Mouse (Mus musculus): ENCODE results near the gene Cacna1i.

- TF ChIP-seq POLR2A (IDR thresholded peaks at IDR 0.05; ENCODE audit: insufficient read depth, low read length) (no peak), CTCF (IDR thresholded peaks at IDR 0.05; ENCODE audit: low read depth, low read length) (no peak), EP300 (IDR thresholded peaks at IDR 0.05; ENCODE audit: insufficient read depth, low read depth, low read length) (no peak)
Observed at GRCm38 (mm10) chr15:80358798-80359197, 71.8 kb downstream of the Cacna1i start.

All from ES-Bruce4 (cell line).